Mouse (Mus musculus): ENCODE results near the gene Fam19a3.
"Not testable (repeated sequence)": the region's sequence is repeated elsewhere in the genome, so short reads cannot be mapped to it uniquely, and the experiment has no call there.

The Fam19a3 gene

GRCm38 (mm10) chr3:104765021-104765420, 16.6 kb downstream of the Fam19a3 start:
- no peak for DNase-seq (ENCODE audit: inconsistent ontology term)

GRCm38 (mm10) chr3:104762103-104762863, 19.4 kb downstream of the Fam19a3 start:
- DNase-seq (ENCODE audit: inconsistent ontology term): not testable (repeated sequence)

- no peak for DNase-seq (ENCODE audit: inconsistent ontology term)
Observed at GRCm38 (mm10) chr3:104758869-104759268, 22.8 kb downstream of the Fam19a3 start.

- DNase-seq (ENCODE audit: inconsistent ontology term): peak; percentile 67
Observed at GRCm38 (mm10) chr3:104758406-104758805, 23.2 kb downstream of the Fam19a3 start.

GRCm38 (mm10) chr3:104752845-104753244, 28.8 kb downstream of the Fam19a3 start:
- not testable (repeated sequence) for DNase-seq (ENCODE audit: inconsistent ontology term)

GRCm38 (mm10) chr3:104743864-104744263, 37.8 kb downstream of the Fam19a3 start:
- no peak for DNase-seq (ENCODE audit: inconsistent ontology term)

- no peak for DNase-seq (ENCODE audit: inconsistent ontology term)
Observed at GRCm38 (mm10) chr3:104743161-104743560, 38.5 kb downstream of the Fam19a3 start.

- DNase-seq (ENCODE audit: inconsistent ontology term): no peak
Observed at GRCm38 (mm10) chr3:104741954-104742353, 39.7 kb downstream of the Fam19a3 start.

- no peak for DNase-seq (ENCODE audit: inconsistent ontology term)
Observed at GRCm38 (mm10) chr3:104734654-104735053, 47.0 kb downstream of the Fam19a3 start.

GRCm38 (mm10) chr3:104732907-104733306, 48.7 kb downstream of the Fam19a3 start:
- DNase-seq (ENCODE audit: inconsistent ontology term): no peak

- DNase-seq (ENCODE audit: inconsistent ontology term): no peak
Observed at GRCm38 (mm10) chr3:104729270-104729839, 52.3 kb downstream of the Fam19a3 start.

All from Muller cell, postnatal 12 days (primary cell).